Mouse (Mus musculus) ES-Bruce4 (cell line): ENCODE results near the gene Cdc37l1.

Source experiments
- EP300 ChIP-seq: IDR thresholded peaks from 2 replicates; pipeline ENCODE4 v1.6.1; 2011; ENCODE audit warnings: low read depth, low read length; ENCODE audit not compliant: insufficient read depth
- POLR2A ChIP-seq: IDR thresholded peaks from one replicate; pipeline ENCODE4 v1.8.1; 2011; ENCODE audit warnings: low read length; ENCODE audit not compliant: insufficient read depth

DNA sequence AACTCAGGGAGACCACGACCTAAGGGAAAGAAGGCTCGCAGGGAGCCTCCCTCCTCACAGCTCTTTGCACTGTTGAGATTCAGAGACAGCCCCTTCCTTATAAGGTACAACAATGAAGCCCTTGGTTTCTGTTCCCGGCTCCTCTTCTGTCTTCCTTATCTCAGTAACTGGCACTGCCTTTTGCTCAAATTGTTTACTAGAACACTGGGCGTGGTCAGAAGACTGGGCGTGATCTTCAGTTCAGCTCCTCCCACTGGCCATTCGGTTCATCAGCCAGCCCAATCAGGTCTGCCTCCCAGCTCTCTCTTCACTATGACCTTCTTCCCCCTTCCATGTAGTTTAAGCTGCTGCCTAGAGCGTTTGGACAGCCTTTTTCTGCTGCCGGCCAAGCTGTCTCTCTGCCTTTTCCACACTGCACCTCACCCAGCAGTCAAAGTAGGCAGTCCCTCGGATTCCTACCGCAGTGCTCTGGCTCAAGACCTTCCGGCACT is 76.9 kb downstream of the Cdc37l1 start:
- peak; percentile 9 for TF ChIP-seq POLR2A
- no peak for TF ChIP-seq EP300
